Mouse (Mus musculus) midbrain, embryonic 16.5 days (tissue): ENCODE data around the gene Dynlrb1. TPM values are rescaled to one million over a fixed set of nuclear protein-coding genes. Genes with fewer than 3 reads are reported as not detected.

Source experiments
- ATAC-seq: fragments of 200-750 bp; cut with Nextera tagmentation; 2 replicates; pipeline ENCODE4 v1.8.0; 2017; ENCODE audit warnings: moderate TSS enrichment
- H3K27ac ChIP-seq: fragments of 300-500 bp; sonication (generic); 2 replicates; pipeline ENCODE4 v1.5.1; 2014; ENCODE audit warnings: mild to moderate bottlenecking, low read length, mixed read lengths
- H3K27me3 ChIP-seq: fragments of 300-500 bp; sonication (generic); 2 replicates; pipeline ENCODE4 v1.6.1; 2014; ENCODE audit warnings: low read depth, low read length, mixed read lengths; ENCODE audit not compliant: control insufficient read depth, insufficient read depth
- H3K36me3 ChIP-seq: fragments of 300-500 bp; sonication (generic); 2 replicates; pipeline ENCODE4 v1.6.1; 2014; ENCODE audit warnings: mild to moderate bottlenecking, low read length, moderate library complexity, mixed read lengths; ENCODE audit not compliant: control insufficient read depth, insufficient read depth
- H3K4me1 ChIP-seq: fragments of 300-500 bp; sonication (generic); 2 replicates; pipeline ENCODE4 v1.6.1; 2014; ENCODE audit warnings: mild to moderate bottlenecking, low read length, mixed read lengths; ENCODE audit not compliant: control insufficient read depth, insufficient read depth
- H3K4me2 ChIP-seq: fragments of 300-500 bp; sonication (generic); 2 replicates; pipeline ENCODE4 v1.6.1; 2014; ENCODE audit warnings: mild to moderate bottlenecking, low read length, mixed read lengths
- H3K4me3 ChIP-seq: fragments of 300-500 bp; sonication (generic); 2 replicates; pipeline ENCODE4 v1.5.1; 2014; ENCODE audit warnings: low read depth, mild to moderate bottlenecking, low read length, moderate library complexity, mixed read lengths
- H3K9ac ChIP-seq: fragments of 300-500 bp; sonication (generic); 2 replicates; pipeline ENCODE4 v1.6.1; 2014; ENCODE audit warnings: low read depth, low read length, mixed read lengths
- H3K9me3 ChIP-seq: fragments of 300-500 bp; sonication (generic); replicated peaks from 2 replicates; pipeline ENCODE4 v1.6.1; 2014; ENCODE audit warnings: mild to moderate bottlenecking, low read length, mixed read lengths; ENCODE audit not compliant: control insufficient read depth, poor library complexity, severe bottlenecking
- WGBS: fragments of 180-500 bp; shearing (Covaris S2); extraction: QIAGEN DNeasy Blood & Tissue Kit; methylation state at CpG from one replicate; pipeline ENCODE4 v1.1.7; 2014; 5-methylcytosine and 5-hydroxymethylcytosine counted together
- polyA plus RNA-seq: library from polyadenylated mRNA; unstranded; fragments of >200 nt; fragmentation: Nextera tagmentation; extraction: Ambion mirVana; gene quantifications from 2 replicates; pipeline ENCODE4 v1.2.1, GENCODE M21; 2015

Gene Dynlrb1
- 679 and 729 TPM in 2 replicates for polyA plus RNA-seq

DNA sequence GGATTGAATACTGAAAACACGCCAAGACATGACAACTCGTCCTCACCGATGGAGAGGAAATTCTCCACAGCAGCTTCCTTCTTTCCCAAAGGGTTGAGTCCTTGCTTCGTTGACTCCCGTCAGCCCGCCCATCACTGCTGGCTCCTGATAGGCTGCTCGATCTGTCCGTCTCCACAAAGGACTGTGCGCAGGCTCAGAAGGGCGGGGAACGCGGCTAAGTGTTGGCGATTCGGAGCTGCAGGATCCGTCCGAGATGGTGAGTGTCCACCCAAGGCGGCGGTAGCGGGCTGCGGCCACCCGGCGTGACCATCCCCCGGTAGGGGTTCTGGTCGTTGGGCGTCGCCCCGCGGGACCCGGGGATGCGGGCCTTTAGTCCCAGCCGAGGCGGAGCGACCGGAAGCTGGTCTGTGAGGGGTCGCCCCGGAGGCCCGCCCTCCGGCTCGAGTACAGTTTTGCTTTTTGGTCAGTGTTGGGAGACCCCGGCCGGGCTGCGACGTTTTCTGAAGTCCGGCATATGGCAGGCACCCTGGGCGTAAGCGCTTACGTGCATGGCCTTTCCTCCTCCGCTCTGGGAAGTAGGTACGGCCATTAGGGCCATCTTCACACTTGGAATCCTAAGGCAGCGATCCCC, at the start of gene Dynlrb1:
Gene Dynlrb1 (plus strand): TSS at position 172 of the 631 bp plus-strand sequence.
- Histone ChIP-seq H3K4me1 (peaks cover 21% of the 10 kb centered on the region), H3K4me3 (peak within 1 kb of the TSS; percentile 88), H3K4me2 (peak within 1 kb of the TSS; percentile 98), H3K9me3 (no peaks in the 10 kb centered on the region), H3K9ac (peak within 1 kb of the TSS; percentile 96), H3K27me3 (no peaks in the 10 kb centered on the region), H3K36me3 (0 out of 2 replicates have a peak, but pooled peaks cover 2% of the 10 kb centered on the region), H3K27ac (peak within 1 kb of the TSS; percentile 91)
- WGBS: under 1% methylated on average over 45 of the region's 50 CpGs
- peak; percentile 100 for ATAC-seq

- Histone ChIP-seq H3K27me3 (no peaks in the 10 kb centered on the region), H3K9me3 (no peaks in the 10 kb centered on the region), H3K4me3 (no peak overlapping the region), H3K9ac (no peak overlapping the region), H3K36me3 (peaks cover 18% of the 10 kb centered on the region), H3K4me2 (no peak overlapping the region), H3K27ac (no peak overlapping the region), H3K4me1 (no peaks in the 10 kb centered on the region)
- no peak for ATAC-seq
- 71% methylated on average over 2 of the region's 2 CpGs for WGBS
Measured at GRCm38 (mm10) chr2:155207419-155207818, 28.9 kb upstream of the Dynlrb1 start.

DNA sequence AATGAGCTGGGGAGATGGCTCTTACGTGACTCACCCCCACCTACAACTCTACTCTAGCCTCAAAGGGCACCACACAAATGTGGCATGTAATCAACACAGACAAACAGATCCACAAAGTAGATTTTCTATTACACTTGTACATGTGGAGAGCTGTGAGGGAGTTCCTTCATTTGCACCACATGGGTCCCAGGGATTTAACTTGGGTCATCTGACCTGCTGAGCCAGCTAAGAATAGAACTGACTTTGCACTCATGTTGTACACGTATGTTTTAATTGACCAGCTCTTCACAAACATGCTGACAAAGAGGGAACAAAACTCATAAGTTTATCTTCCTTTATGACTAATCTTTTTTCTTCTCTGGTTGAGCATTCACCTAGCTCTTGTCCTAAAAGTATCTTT, 13.2 kb upstream of the Dynlrb1 start:
- Histone ChIP-seq H3K27ac (no peak overlapping the region), H3K36me3 (peaks cover 42% of the 10 kb centered on the region), H3K4me1 (no peaks in the 10 kb centered on the region), H3K9ac (no peak overlapping the region), H3K9me3 (no peaks in the 10 kb centered on the region), H3K4me3 (no peak overlapping the region), H3K4me2 (no peak overlapping the region), H3K27me3 (no peaks in the 10 kb centered on the region)
- no peak for ATAC-seq
- 90% methylated on average over 2 of the region's 2 CpGs for WGBS

DNA sequence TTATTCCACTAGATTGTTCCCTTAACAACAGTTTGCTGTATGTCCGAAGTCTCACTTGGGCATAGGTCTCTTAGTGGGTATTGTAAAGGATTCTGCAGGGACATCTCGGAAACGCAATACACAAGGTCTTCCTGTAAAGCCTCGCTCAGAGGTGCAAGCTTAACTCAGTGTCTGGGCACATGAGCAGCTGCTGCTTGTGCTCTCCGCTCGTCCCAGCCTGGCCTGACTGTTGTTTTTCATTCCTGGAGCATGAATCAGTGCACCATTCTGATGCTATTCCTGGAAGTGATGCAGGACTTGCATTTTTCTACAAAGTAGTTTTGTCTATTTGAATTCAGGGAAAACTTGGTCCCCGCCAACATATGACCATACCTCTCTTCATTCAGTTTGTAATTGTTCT, 11.6 kb upstream of the Dynlrb1 start:
- H3K9me3 ChIP-seq: no peaks in the 10 kb centered on the region
- no peak for ATAC-seq
- H3K36me3 ChIP-seq: peaks cover 37% of the 10 kb centered on the region
- H3K4me1 ChIP-seq: no peaks in the 10 kb centered on the region
- H3K4me3 ChIP-seq: no peak overlapping the region
- H3K4me2 ChIP-seq: no peak overlapping the region
- no peak overlapping the region for H3K27ac ChIP-seq
- H3K27me3 ChIP-seq: no peaks in the 10 kb centered on the region
- no peak overlapping the region for H3K9ac ChIP-seq
- WGBS: 96% methylated on average over 7 of the region's 7 CpGs

DNA sequence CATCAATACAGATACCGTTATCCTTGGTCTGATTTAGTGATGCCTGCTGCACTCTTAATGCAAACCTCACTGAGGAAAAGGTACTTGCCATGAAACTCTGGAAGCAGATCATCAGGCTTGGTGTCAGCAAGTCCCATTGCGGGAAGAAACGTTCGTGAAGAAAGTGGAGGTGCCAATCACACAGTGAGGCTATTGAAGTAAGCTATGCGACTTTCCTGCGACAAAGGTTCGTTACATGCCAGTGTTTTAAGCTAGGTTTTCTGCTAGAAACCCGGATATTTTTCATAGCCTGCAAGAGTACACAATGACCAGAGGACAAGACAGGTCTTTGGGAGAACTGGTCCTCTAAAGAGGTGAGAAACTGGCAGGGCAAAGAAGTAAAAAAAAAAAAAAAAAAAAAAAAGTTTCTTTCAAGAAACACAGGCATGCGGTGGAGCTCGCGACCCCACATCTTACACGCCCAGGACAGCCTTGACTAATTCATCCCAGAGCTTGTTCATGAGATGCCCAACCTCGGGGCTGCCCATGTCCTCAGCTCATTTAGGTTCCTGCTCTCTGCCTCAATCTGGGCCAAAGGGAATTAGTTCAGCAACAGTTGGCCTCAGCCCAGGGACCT, 479 bp upstream of the Dynlrb1 start:
- WGBS: 4% methylated on average over 13 of the region's 13 CpGs

GRCm38 (mm10) chr2:155237276-155237675, 943 bp downstream of the Dynlrb1 start:
- no peak for ATAC-seq
- H3K27ac ChIP-seq: 0 out of 2 replicates have a peak overlapping the region, but pooled peaks have one; percentile 91
- 16% methylated on average over 4 of the region's 4 CpGs for WGBS

More for the DNA sequence above, 479 bp upstream of the Dynlrb1 start:
- Histone ChIP-seq H3K9me3 (no peaks in the 10 kb centered on the region), H3K4me2 (peak overlapping the region; percentile 88), H3K27ac (peak overlapping the region; percentile 91), H3K36me3 (0 out of 2 replicates have a peak, but pooled peaks cover 2% of the 10 kb centered on the region), H3K4me3 (peak overlapping the region; percentile 88), H3K9ac (peak overlapping the region; percentile 71), H3K27me3 (no peaks in the 10 kb centered on the region), H3K4me1 (peaks cover 21% of the 10 kb centered on the region)
- ATAC-seq: peak; percentile 94

GRCm38 (mm10) chr2:155240915-155241314, 4.6 kb downstream of the Dynlrb1 start:
- Histone ChIP-seq H3K4me3 (no peak overlapping the region), H3K9me3 (no peaks in the 10 kb centered on the region), H3K27ac (no peak overlapping the region), H3K27me3 (no peaks in the 10 kb centered on the region), H3K4me1 (peaks cover 16% of the 10 kb centered on the region), H3K4me2 (no peak overlapping the region), H3K9ac (no peak overlapping the region), H3K36me3 (peaks cover 20% of the 10 kb centered on the region)
- 89% methylated on average over 4 of the region's 4 CpGs for WGBS
- no peak for ATAC-seq

More at GRCm38 (mm10) chr2:155237276-155237675, 943 bp downstream of the Dynlrb1 start:
- H3K9me3 ChIP-seq: no peaks in the 10 kb centered on the region
- 0 out of 2 replicates have a peak, but pooled peaks cover 2% of the 10 kb centered on the region for H3K36me3 ChIP-seq
- H3K9ac ChIP-seq: peak overlapping the region; percentile 96
- peak overlapping the region; percentile 98 for H3K4me2 ChIP-seq
- H3K4me3 ChIP-seq: peak overlapping the region; percentile 88
- H3K27me3 ChIP-seq: no peaks in the 10 kb centered on the region
- H3K4me1 ChIP-seq: peaks cover 21% of the 10 kb centered on the region

DNA sequence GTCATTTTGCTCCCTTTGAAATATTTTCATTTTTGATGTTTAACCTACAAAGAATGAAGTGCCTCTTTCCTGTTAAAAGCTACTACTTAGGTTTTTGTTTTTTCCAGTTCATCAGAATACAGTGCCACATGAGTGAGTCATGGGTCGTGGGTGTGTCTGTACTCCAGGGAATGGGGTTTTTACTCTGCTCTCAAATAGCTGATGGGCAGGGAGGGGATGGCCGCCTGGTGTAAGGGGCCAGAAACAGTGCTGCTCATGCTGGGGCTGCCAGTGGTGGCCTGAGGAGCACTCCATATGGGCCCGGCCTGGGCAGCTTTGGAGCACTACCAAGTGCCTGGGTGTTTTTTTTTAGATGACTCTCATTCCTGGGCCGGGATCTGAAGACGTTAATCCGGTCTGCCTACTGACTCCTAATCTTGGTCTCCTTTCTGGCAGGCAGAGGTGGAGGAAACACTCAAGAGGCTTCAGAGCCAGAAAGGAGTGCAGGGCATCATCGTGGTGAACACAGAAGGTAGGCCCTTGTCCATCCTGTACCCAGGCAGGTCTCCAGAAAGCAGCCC, 6.0 kb downstream of the Dynlrb1 start:
- no peaks in the 10 kb centered on the region for H3K9me3 ChIP-seq
- H3K4me3 ChIP-seq: no peak overlapping the region
- H3K4me1 ChIP-seq: peaks cover 13% of the 10 kb centered on the region
- WGBS: 91% methylated on average over 7 of the region's 7 CpGs
- H3K4me2 ChIP-seq: no peak overlapping the region
- no peak overlapping the region for H3K27ac ChIP-seq
- no peak overlapping the region for H3K9ac ChIP-seq
- no peaks in the 10 kb centered on the region for H3K27me3 ChIP-seq
- no peak for ATAC-seq
- peaks cover 27% of the 10 kb centered on the region for H3K36me3 ChIP-seq

DNA sequence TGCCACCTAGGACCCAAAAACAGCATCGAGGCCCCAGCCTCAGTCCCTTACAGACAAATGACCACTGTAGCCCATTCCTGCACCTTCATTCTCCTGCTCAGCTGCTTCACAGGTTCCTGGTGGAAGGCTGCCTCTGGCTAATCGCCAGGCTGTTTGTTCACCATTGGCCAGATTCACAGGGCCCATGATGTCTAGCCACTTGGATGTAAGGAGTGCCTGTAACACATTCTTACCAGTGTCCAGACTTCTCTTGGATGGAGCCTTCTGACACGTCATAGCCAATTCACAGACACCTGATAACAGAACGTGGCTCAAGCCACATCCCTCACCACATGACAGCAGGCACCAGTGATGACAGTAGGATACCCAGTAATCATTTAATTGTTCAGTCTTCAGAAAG, 9.9 kb downstream of the Dynlrb1 start:
- Histone ChIP-seq H3K27ac (no peak overlapping the region), H3K27me3 (no peaks in the 10 kb centered on the region), H3K36me3 (peaks cover 62% of the 10 kb centered on the region), H3K9ac (no peak overlapping the region), H3K4me1 (no peaks in the 10 kb centered on the region), H3K4me3 (no peak overlapping the region), H3K9me3 (no peaks in the 10 kb centered on the region), H3K4me2 (no peak overlapping the region)
- WGBS: 92% methylated on average over 4 of the region's 4 CpGs
- no peak for ATAC-seq
